Comparison of ENCODE assay signal across 20 mouse cellular contexts in the genomic region with DNA sequence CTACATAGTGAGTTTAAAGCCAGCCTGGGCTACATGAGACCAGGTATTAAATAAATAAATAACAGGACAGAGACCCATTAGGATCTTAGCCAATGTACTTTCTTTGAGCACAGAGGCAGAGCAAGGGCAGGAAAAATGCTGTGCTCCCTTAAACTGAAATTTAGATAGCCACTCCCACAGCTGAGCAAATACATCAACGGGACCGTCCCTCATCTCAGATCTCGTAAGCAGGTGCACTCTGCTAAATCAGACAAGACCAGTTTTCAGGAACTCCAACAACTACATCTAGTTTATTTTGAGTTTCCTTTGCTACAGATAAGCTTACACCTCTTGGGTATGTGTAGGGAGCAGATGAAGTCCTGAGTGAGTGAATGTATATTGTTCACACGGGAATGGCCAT. TPM values are rescaled to one million over a fixed set of nuclear protein-coding genes. Genes with fewer than 3 reads are reported as not detected.
"Had no signal": no experiment of that assay in that cellular context is flagged by ENCODE, and none has a peak within 500 bp of the region (broad histone marks: within the 10 kb centered on the region; RNA-seq: fewer than 3 reads in every experiment).

No protein-coding gene starts in this region.

- DNase-seq: kidney, adult 8-10 months; kidney, postnatal 25 days; layer of hippocampus, adult 9-11 months; lung, embryonic 14.5 days; lung, postnatal 10 days; lung, postnatal 4 days; retina, postnatal 1 day; right cerebral cortex, postnatal 4 days; thymus, adult 2 months; thymus, postnatal 25 days had no signal

- H3K4me3 ChIP-seq: limb, embryonic 10.5 days; liver, embryonic 15.5 days; midbrain, embryonic 10.5 days; midbrain, embryonic 15.5 days; neural tube, embryonic 12.5 days; stomach, embryonic 15.5 days had no signal

- H3K4me1 ChIP-seq: liver, embryonic 15.5 days; stomach, embryonic 15.5 days had no signal

- H3K36me3 ChIP-seq: limb, embryonic 10.5 days; liver, embryonic 15.5 days; midbrain, embryonic 10.5 days; midbrain, embryonic 15.5 days; neural tube, embryonic 12.5 days; stomach, embryonic 15.5 days had no signal

- ATAC-seq: intestine, postnatal 0 days; midbrain, embryonic 15.5 days had no signal

- H3K27me3 ChIP-seq: liver, embryonic 15.5 days; midbrain, embryonic 15.5 days; neural tube, embryonic 12.5 days; stomach, embryonic 15.5 days had no signal

- H3K9ac ChIP-seq: liver, embryonic 15.5 days; lung, embryonic 14.5 days; midbrain, embryonic 15.5 days; neural tube, embryonic 12.5 days; stomach, embryonic 15.5 days had no signal

- H3K27ac ChIP-seq: limb, embryonic 10.5 days; liver, embryonic 15.5 days; midbrain, embryonic 10.5 days; neural tube, embryonic 12.5 days; stomach, embryonic 15.5 days had no signal

- H3K4me2 ChIP-seq: liver, embryonic 11.5 days; liver, embryonic 15.5 days; lung, embryonic 14.5 days; midbrain, embryonic 15.5 days; neural tube, embryonic 12.5 days; stomach, embryonic 15.5 days had no signal

- H3K9me3 ChIP-seq: limb, embryonic 10.5 days; liver, embryonic 15.5 days; midbrain, embryonic 10.5 days; neural tube, embryonic 12.5 days; stomach, embryonic 15.5 days had no signal

RNA-seq across cellular contexts. Expression of gene Greb1, which starts 57.4 kb away (rescaled TPM):
- total RNA-seq: megakaryocyte, adult 5-6 weeks; monocyte, adult 5-6 weeks had no signal
